Mouse (Mus musculus) CD8-positive naive resting alpha-beta T cell, adult 2 months (primary cell): Measurements from ENCODE around the gene Erc2.
"Not testable (repeated sequence)": the region's sequence is repeated elsewhere in the genome, so short reads cannot be mapped to it uniquely, and the experiment has no call there.

Source experiments
- DNase-seq, 2 experiments: peaks; one replicate each; pipeline ENCODE4 v3.0.0; 2022; ENCODE audit warnings: low read depth in 2 of 2, low spot score in 2 of 2

Gene Erc2

DNA sequence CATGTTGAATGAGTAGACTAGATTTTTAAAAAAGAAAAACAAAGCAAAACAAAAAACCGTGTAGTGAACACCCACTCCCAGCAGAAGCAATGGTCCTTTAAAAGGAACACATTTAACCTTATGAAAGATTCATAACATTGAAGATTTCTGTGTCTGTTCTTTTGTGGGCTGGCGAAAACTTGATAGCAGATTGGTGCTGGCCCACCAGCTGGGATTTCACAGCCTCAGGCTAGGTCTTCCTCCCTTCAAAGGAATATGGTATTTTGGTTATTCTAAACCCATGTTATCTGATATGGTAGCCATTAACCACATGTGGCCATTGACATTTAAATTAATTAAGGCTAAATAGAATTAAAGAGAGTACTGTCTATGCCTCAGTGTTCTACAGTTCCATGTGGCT, 205.9 kb downstream of the Erc2 start:
- DNase-seq = no peak

- no peak for DNase-seq
Observed at GRCm38 (mm10) chr14:27832196-27832595, 210.0 kb downstream of the Erc2 start.

DNA sequence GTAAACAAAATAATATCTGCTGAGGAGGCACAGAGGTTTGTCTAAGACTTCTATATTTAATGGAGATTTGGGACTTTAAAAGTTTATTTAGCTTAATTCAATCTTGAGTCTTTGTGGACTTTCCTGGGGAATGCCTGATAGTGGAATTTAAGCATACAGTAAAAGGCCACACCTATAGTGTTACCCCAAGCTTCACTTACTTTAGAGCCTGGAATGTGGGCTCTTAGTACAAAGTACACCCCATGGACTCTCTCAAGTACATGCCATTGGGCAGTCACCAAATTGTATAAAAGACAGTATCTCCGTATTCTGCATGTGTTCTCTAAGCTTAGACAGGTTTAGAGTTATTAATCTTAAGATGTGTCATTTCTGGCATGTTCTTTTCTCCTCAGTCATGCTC, 213.1 kb downstream of the Erc2 start:
- no peak for DNase-seq

DNA sequence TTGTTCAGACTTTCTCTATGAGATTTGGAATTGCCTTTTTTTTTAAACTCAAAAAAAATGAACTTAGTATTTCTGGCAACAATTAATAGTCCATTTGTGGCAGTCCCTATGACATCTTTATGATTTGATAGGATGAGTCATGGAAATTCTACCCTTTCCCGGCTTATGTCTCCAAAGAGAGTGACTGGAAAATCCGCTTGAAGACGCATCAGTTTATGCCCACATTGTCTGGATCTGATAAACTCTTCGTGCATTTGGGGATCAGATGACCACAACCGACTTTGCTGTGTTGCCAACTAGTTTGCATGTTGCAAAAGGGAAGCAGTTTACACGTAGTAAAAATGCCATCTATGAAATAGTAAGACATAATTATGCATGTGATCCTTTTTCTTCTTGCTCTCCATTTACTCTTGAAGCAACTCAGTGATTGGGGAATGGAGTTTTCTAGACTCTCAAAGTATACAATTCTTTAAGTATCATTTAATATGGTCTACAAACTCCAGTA, 215.4 kb downstream of the Erc2 start:
- no peak for DNase-seq

DNA sequence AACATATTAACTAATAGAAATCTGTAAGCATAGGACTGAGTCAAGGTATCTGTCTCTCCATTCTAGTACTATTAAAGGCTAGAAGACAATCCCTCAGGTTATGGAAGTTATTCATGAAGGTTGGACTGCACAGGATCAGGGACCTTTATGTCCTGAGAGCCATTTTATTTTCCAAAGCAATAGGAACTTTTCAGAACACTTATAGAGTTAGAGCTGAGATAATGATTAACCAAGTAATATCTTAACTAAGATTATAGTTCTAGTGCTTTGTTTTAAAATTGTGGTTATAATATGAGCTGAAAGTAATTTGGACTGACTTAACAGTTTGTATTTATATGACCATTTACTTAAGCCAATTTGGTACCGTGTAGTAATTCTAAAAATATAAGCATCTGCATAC, 217.9 kb downstream of the Erc2 start:
- no peak for DNase-seq

DNA sequence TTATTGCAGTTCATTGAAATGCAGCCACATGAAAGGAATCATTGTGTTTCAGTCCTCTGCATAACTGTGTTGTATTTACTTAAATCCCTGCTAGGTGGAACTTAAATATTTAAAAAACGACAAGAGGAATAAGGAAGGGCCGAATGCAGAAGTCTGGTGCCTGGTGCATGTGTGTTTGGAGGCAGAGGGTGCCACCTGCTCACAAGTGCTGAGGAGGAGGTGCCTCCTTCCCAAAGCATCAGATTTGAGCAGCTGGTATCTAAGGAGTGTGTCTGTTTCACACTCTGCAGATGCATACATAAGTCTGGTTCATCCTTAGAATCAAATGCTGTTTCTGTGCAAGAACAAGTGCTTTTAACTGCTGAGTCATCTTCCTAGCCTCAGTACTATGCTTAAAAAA, 224.6 kb downstream of the Erc2 start:
- no peak for DNase-seq

DNA sequence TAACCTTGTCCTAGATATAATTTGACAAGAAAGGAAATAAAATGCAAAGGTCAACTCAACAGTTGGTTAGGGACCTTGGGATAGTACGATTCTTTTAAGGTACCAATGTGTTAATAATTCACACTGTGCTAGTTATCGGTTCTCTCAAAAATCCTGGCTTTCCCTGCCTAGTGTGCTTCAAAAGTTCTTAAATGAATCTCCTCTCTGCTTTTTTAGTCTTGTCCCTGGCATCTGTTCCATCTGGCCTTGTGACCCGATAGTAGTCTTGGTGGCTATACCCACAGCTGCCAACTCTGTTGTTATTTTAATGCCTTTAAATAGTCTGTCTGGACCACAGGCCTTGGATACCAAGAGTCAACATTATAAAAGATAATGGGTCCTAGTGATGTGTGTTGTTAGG, 225.1 kb downstream of the Erc2 start:
- DNase-seq = no peak

DNA sequence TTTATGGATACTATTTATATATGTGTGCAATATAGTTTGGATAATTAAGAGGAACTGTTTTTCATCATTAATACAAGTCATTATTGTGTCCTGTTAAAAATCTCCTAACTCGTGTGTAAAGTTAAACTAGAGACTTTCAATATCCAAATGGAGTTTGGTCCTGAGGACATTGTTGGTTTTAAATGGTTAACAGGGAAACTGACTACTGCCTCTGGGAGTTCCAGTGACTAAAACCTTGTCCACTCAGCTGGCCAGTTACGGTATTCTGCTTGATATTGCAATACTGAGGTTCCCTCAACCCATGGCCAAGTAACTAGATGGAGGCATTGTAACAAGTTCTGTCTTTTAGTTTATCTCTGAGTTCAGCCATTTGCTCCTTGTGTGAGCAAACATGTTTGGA, 229.0 kb downstream of the Erc2 start:
- DNase-seq = no peak

DNA sequence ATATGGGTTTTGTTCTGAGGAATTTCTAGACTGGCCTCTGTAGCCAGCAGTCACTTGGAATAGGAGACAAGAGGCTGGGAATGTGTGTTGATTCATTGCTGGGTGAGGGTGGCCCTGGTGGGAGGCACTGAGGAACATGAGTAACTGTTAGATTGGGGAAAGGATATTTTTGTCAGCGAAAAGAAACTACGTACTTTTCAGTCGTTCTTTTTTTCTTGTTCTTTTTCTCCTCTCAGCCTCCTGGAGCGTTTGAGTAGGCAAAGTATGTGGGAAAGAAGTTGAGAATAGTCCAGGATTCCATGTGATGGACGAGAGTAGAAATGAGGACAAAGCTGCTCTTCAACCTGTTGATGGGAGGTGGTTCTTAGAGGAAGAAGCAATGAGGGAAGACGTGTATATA, 230.4 kb downstream of the Erc2 start:
- no peak for DNase-seq

GRCm38 (mm10) chr14:27860371-27861046, 238.3 kb downstream of the Erc2 start:
- no peak for DNase-seq

GRCm38 (mm10) chr14:27862299-27862698, 240.1 kb downstream of the Erc2 start:
- no peak for DNase-seq

- DNase-seq = no peak
Observed at GRCm38 (mm10) chr14:27867386-27867785, 245.2 kb downstream of the Erc2 start.

GRCm38 (mm10) chr14:27873619-27874018, 251.4 kb downstream of the Erc2 start:
- DNase-seq = no peak

GRCm38 (mm10) chr14:27875991-27876411, 253.8 kb downstream of the Erc2 start:
- DNase-seq = no peak

GRCm38 (mm10) chr14:27881972-27882371, 259.7 kb downstream of the Erc2 start:
- DNase-seq = no peak

DNA sequence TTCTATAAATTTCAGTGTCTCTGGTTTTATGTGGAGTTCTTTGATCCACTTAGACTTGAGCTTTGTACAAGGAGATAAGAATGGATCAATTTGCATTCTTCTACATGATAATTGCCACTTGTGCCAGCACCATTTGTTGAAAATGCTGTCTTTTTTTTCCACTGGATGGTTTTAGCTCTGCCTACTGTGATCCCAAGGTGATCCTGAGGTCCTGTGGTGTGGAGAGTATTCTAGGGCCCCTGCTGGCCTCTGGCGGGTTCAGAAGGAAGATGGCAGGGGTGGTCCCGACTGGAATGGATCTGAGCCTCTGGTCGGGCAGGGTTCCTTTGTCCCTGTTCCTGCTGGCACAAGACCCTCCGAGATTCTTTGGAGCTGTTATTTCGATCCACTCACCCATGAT, 264.1 kb downstream of the Erc2 start:
- not testable (repeated sequence) for DNase-seq

GRCm38 (mm10) chr14:27887488-27887887, 265.3 kb downstream of the Erc2 start:
- DNase-seq = no peak

- no peak for DNase-seq
Observed at GRCm38 (mm10) chr14:27889650-27890049, 267.4 kb downstream of the Erc2 start.

GRCm38 (mm10) chr14:27892416-27892815, 270.2 kb downstream of the Erc2 start:
- DNase-seq = no peak

GRCm38 (mm10) chr14:27901772-27902171, 279.5 kb downstream of the Erc2 start:
- DNase-seq = no peak

- DNase-seq = no peak
Observed at GRCm38 (mm10) chr14:27921656-27922373, 299.6 kb downstream of the Erc2 start.

GRCm38 (mm10) chr14:27927369-27927768, 305.1 kb downstream of the Erc2 start:
- DNase-seq = no peak

- no peak for DNase-seq
Observed at GRCm38 (mm10) chr14:27933533-27933932, 311.3 kb downstream of the Erc2 start.
